Mouse (Mus musculus) forebrain, embryonic 15.5 days (tissue): ENCODE results near the gene Gpr183. TPM values are rescaled to one million over a fixed set of nuclear protein-coding genes. Genes with fewer than 3 reads are reported as not detected.

Source experiments
- ATAC-seq: fragments of 200-750 bp; cut with Nextera tagmentation; replicated peaks from 2 replicates; pipeline ENCODE4 v1.8.0; 2017; ENCODE audit warnings: mild to moderate bottlenecking, moderate TSS enrichment, moderate library complexity
- H3K27ac ChIP-seq: fragments of 300-500 bp; sonication (generic); replicated peaks from 2 replicates; pipeline ENCODE4 v1.5.1; 2015; ENCODE audit warnings: mild to moderate bottlenecking, inconsistent platforms
- H3K27me3 ChIP-seq: fragments of 300-500 bp; sonication (generic); 2 replicates; pipeline ENCODE4 v1.6.1; 2015; ENCODE audit warnings: inconsistent platforms
- H3K36me3 ChIP-seq: fragments of 300-500 bp; sonication (generic); 2 replicates; pipeline ENCODE4 v1.6.1; 2015; ENCODE audit warnings: mild to moderate bottlenecking, inconsistent platforms
- H3K4me1 ChIP-seq: fragments of 300-500 bp; sonication (generic); 2 replicates; pipeline ENCODE4 v1.6.1; 2015; ENCODE audit warnings: inconsistent platforms
- H3K4me2 ChIP-seq: fragments of 300-500 bp; sonication (generic); replicated peaks from 2 replicates; pipeline ENCODE4 v1.6.1; 2015; ENCODE audit warnings: mild to moderate bottlenecking, inconsistent platforms
- H3K4me3 ChIP-seq: fragments of 300-500 bp; sonication (generic); 2 replicates; pipeline ENCODE4 v1.5.1; 2015; ENCODE audit warnings: mild to moderate bottlenecking, inconsistent platforms
- H3K9ac ChIP-seq: fragments of 300-500 bp; sonication (generic); replicated peaks from 2 replicates; pipeline ENCODE4 v1.6.1; 2015; ENCODE audit warnings: mild to moderate bottlenecking, inconsistent platforms
- H3K9me3 ChIP-seq: fragments of 300-500 bp; sonication (generic); 2 replicates; pipeline ENCODE4 v1.6.1; 2016; ENCODE audit warnings: inconsistent platforms
- WGBS: fragments of 180-500 bp; shearing (Covaris S2); methylation state at CpG from one replicate; pipeline ENCODE4 v1.1.7; 2015; ENCODE audit warnings: mixed read lengths; 5-methylcytosine and 5-hydroxymethylcytosine counted together
- polyA plus RNA-seq: library from polyadenylated mRNA; unstranded; fragments of >200 nt; fragmentation: Nextera tagmentation; extraction: Ambion mirVana; gene quantifications from 2 replicates; pipeline ENCODE4 v1.2.1, GENCODE M21; 2015

Gene Gpr183
- polyA plus RNA-seq, 1 experiment from 2014 or later: 0.98 TPM

DNA sequence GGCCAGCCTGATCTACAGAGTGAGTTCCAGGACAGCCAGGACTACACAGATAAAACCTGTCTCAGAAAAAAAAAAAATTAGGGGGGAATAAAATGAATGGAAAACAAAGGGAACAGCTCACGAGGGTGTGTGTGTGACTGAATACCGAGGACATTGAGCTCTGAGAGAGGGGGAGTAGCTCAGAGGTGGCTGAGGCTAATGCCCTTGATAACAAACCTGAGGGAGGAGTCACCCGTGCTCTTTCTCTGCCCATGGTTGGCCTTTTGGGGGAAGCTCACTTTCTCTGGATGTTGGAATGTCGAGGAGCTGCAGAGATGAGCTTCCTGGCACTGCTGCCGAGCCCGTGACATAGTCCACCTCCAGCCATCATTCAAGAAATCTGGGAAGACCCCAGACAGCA lies 4.0 kb downstream of the Gpr183 start:
- Histone ChIP-seq H3K27me3 (no peaks in the 10 kb centered on the region), H3K4me3 (no peak overlapping the region), H3K9ac (no peak overlapping the region), H3K4me2 (no peak overlapping the region), H3K27ac (no peak overlapping the region), H3K9me3 (no peaks in the 10 kb centered on the region), H3K4me1 (peaks cover 11% of the 10 kb centered on the region), H3K36me3 (no peaks in the 10 kb centered on the region)
- 68% methylated on average over 6 of the region's 6 CpGs for WGBS
- ATAC-seq: no peak

- WGBS: 89% methylated on average over 2 of the region's 2 CpGs
- Histone ChIP-seq H3K27ac (no peak overlapping the region), H3K4me2 (no peak overlapping the region), H3K9me3 (no peaks in the 10 kb centered on the region), H3K4me3 (no peak overlapping the region), H3K4me1 (peaks cover 11% of the 10 kb centered on the region), H3K9ac (no peak overlapping the region), H3K36me3 (no peaks in the 10 kb centered on the region), H3K27me3 (no peaks in the 10 kb centered on the region)
- no peak for ATAC-seq
Observed at GRCm38 (mm10) chr14:121960531-121960930, 4.5 kb downstream of the Gpr183 start.

DNA sequence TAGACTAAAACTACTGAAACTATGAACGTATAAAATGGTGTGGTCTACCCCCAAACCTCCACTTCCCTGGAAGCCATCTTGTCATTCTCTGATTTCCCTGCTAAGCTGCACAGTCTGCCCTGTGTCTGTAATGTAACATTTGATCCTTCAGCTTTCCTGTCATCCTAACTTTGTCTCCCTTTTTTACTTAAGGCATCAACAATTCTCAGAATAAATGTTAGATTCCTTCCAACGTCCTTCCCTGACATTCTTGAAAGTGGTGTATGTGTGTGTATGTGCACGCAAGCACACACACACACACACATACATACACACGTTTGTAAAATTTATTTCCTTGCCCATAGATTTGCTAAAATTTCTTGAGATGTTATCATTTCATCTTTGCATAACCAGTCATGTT lies 5.0 kb downstream of the Gpr183 start:
- peaks cover 11% of the 10 kb centered on the region for H3K4me1 ChIP-seq
- H3K36me3 ChIP-seq: no peaks in the 10 kb centered on the region
- H3K9me3 ChIP-seq: no peaks in the 10 kb centered on the region
- no peak overlapping the region for H3K4me2 ChIP-seq
- H3K27me3 ChIP-seq: no peaks in the 10 kb centered on the region
- H3K9ac ChIP-seq: no peak overlapping the region
- ATAC-seq: no peak
- H3K4me3 ChIP-seq: no peak overlapping the region
- H3K27ac ChIP-seq: no peak overlapping the region
- 88% methylated on average over 4 of the region's 4 CpGs for WGBS

GRCm38 (mm10) chr14:121959538-121959980 lies 5.4 kb downstream of the Gpr183 start:
- no peak for ATAC-seq
- Histone ChIP-seq H3K4me2 (no peak overlapping the region), H3K9me3 (no peaks in the 10 kb centered on the region), H3K27me3 (no peaks in the 10 kb centered on the region), H3K4me1 (peaks cover 11% of the 10 kb centered on the region), H3K9ac (no peak overlapping the region), H3K4me3 (no peak overlapping the region), H3K27ac (no peak overlapping the region), H3K36me3 (no peaks in the 10 kb centered on the region)
- WGBS: 95% methylated on average over 3 of the region's 3 CpGs

DNA sequence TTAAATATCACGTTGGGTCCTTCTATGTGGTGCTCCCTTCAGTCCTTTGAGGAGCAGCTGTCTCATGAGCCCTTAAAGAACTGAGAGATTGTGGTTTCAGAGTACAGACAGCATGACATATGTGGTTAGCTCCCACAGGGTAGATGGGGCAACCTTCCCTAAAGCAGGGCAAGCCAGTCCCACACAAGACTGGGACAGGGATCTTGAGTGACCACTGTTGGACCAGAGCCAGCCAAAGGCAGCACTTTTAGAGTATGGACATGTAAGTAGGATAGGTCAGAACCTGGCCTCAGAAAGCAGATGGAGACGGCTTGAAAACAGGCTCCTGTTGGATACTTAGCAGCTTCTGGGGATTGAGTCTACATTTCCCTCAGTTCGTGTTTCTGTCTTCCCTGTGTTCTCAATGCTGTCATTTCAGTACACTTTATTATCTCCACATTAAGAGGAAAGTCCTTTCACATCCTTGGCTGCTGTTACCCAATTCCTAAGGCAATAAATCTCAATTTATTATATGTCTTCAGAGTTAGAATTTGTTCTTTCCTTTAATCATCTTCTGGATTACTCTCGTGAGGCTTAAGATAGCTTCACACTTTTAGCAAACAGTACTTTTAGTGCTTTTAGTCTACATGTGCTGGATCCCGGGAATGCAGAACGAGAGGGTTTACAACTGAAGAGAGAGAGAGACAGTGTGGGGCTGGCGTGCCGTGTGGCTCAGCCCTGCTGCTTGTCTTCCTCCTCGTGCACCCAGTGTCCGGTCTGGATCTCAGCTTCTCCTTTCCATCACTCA lies 6.1 kb downstream of the Gpr183 start:
- no peak overlapping the region for H3K4me2 ChIP-seq
- no peak overlapping the region for H3K27ac ChIP-seq
- H3K36me3 ChIP-seq: no peaks in the 10 kb centered on the region
- ATAC-seq: no peak
- 89% methylated on average over 10 of the region's 10 CpGs for WGBS
- H3K27me3 ChIP-seq: no peaks in the 10 kb centered on the region
- peaks cover 9% of the 10 kb centered on the region for H3K4me1 ChIP-seq
- no peak overlapping the region for H3K4me3 ChIP-seq
- H3K9ac ChIP-seq: no peak overlapping the region
- H3K9me3 ChIP-seq: no peaks in the 10 kb centered on the region

DNA sequence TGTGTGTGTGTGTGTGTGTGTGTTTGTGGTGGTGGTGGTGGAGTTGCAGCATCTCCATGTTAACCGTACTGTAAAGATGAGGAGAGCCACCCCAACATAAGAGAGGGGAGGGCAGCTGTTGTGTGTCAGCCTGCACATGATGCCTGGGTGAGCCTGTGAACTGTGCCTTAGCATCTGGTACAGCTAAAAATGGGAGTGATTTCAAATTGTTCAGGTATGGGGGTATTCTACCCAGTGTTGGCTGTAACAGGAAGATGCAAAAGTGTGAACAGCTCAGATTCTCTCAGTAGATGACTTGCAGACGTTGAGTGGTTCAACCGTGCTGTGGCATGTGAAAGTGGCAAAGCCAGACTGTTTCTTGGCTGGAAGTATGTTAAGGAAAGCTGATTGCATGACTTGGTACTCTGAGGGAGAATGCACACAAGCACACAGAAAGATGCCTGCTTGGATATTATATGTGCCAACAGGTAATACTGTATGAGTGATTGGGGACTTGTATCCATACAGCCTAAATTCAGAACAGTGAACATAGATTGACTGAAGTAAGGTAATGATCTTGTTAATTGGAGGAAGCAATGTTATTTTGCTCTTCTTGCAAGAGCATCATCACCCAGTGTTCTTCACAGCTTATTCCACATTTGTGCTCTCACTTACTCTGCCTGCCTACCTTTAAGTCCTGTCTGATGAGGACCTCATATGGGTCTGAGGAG lies 6.8 kb downstream of the Gpr183 start:
- Histone ChIP-seq H3K27me3 (no peaks in the 10 kb centered on the region), H3K36me3 (no peaks in the 10 kb centered on the region), H3K4me1 (peaks cover 2% of the 10 kb centered on the region; the same call in 1 of the 2 replicates), H3K4me3 (no peak overlapping the region), H3K4me2 (no peak overlapping the region), H3K9me3 (no peaks in the 10 kb centered on the region), H3K27ac (no peak overlapping the region), H3K9ac (no peak overlapping the region)
- no peak for ATAC-seq
- WGBS: 91% methylated on average over 3 of the region's 3 CpGs

DNA sequence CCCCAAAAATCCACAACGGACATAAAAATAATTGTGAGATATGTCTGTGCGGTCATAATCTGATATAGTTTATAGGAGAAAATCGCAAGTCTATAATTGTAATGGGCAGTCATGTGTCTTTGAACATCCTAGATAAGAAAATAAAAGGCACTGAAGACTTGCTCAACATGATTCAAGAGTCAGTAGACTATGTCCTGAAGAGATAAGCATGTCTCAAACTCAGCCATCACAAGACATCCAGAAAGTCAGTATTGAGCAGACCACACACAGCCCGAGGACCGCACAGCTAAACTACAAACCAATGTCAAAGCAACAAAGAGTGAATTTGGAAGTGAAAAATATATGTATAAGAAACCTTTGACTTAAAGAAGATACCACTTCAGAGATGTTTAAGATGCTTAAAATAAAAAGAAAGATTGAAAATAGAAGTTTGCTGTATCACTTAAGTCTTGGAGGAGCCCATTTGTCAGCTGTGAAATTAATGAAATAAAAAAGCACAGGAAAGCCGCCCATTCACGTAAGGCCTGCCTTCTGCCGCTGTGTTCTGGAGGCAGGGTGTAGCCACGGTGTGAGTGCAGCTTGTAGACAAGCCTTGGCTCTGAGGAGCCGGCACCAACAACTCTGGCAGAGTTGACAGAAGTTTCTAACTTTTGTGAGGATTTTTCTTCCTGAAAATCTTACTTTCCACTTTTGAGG lies 7.7 kb downstream of the Gpr183 start:
- Histone ChIP-seq H3K27me3 (no peaks in the 10 kb centered on the region), H3K9me3 (no peaks in the 10 kb centered on the region), H3K4me2 (no peak overlapping the region), H3K27ac (no peak overlapping the region), H3K9ac (no peak overlapping the region), H3K4me1 (no peaks in the 10 kb centered on the region), H3K4me3 (no peak overlapping the region), H3K36me3 (no peaks in the 10 kb centered on the region)
- 92% methylated on average over 10 of the region's 10 CpGs for WGBS
- ATAC-seq: no peak

- 95% methylated on average over 5 of the region's 5 CpGs for WGBS
- no peak for ATAC-seq
- Histone ChIP-seq H3K27me3 (no peaks in the 10 kb centered on the region), H3K4me2 (no peak overlapping the region), H3K27ac (no peak overlapping the region), H3K9me3 (no peaks in the 10 kb centered on the region), H3K4me1 (no peaks in the 10 kb centered on the region), H3K4me3 (no peak overlapping the region), H3K36me3 (no peaks in the 10 kb centered on the region), H3K9ac (no peak overlapping the region)
Observed at GRCm38 (mm10) chr14:121956291-121956690, 8.7 kb downstream of the Gpr183 start.

DNA sequence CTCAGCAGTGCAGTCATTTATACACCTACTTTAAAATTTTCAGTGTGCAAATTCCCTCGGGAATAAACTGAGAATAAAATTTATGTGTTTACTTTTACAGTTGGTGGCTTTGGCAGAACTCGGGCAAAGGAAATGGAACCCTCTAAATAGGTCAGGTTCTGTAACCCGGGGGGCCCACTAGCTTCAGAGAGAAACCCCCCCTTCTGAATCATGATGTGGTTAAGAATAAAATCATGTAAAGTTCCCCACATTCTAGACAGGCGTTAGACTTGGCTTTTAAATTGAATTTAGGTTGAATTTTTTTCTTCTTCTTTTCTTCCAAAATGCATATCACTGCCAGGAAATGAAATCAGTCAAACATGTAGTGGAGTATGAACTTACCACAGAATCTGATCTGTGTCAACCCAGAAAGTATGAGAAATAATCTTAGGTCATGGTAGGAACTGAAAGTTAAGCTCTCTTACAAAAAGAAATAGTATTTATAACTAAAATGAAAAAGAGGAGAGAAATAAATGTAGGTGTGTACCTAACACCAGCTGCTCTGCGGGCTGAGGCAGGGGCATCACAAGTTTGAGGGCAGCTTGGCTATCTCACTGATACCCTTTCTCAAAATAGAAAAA lies 9.7 kb downstream of the Gpr183 start:
- Histone ChIP-seq H3K36me3 (no peaks in the 10 kb centered on the region), H3K27ac (no peak overlapping the region), H3K4me1 (no peaks in the 10 kb centered on the region), H3K9me3 (no peaks in the 10 kb centered on the region), H3K4me3 (no peak overlapping the region), H3K27me3 (no peaks in the 10 kb centered on the region), H3K9ac (no peak overlapping the region), H3K4me2 (no peak overlapping the region)
- no peak for ATAC-seq
- 95% methylated on average over 5 of the region's 5 CpGs for WGBS

DNA sequence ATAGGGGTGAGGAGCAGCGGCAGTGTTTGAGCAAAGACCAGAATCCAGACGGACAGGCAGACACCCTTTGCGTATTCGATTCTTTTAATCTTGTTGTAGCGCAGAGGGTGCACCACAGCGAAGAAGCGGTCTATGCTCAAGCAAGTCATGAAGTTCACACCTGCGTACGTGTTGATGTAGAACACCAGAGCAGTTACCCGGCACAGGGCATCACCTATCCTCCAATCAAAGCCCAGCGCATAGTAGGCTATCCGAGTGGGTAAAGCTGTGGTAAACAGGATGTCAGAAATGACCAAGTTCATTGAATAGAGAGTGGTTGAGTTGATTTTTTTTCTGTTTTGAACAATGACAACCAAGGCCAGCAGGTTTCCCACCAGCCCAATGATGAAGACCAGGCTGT lies 10.4 kb downstream of the Gpr183 start:
- Histone ChIP-seq H3K4me1 (no peaks in the 10 kb centered on the region), H3K4me2 (no peak overlapping the region), H3K4me3 (no peak overlapping the region), H3K27me3 (no peaks in the 10 kb centered on the region), H3K27ac (no peak overlapping the region), H3K9ac (no peak overlapping the region), H3K9me3 (no peaks in the 10 kb centered on the region), H3K36me3 (no peaks in the 10 kb centered on the region)
- WGBS: 98% methylated on average over 12 of the region's 12 CpGs
- ATAC-seq: no peak

DNA sequence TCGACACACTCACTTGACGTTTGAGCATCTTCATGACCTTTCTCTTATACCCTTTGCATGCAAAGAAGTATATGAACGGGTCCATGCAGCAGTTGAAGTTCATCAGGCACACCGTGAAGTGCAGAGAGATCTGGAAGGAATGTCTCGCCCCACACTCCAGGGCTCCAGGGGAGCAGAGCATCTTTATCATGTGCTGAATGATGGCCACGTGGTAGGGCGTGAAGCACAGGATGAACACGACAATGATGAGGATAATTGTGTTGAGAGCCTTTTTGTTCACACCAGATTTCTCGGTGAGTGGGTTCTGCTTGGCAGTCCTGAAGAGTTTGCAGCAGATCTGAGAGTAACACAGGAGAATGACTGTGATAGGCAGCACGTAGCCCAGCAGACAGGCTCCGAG lies 10.9 kb downstream of the Gpr183 start:
- Histone ChIP-seq H3K9me3 (no peaks in the 10 kb centered on the region), H3K4me1 (no peaks in the 10 kb centered on the region), H3K27ac (no peak overlapping the region), H3K9ac (no peak overlapping the region), H3K36me3 (no peaks in the 10 kb centered on the region), H3K27me3 (no peaks in the 10 kb centered on the region), H3K4me2 (no peak overlapping the region), H3K4me3 (no peak overlapping the region)
- no peak for ATAC-seq
- 95% methylated on average over 11 of the region's 11 CpGs for WGBS

GRCm38 (mm10) chr14:121952046-121952400 lies 13.0 kb downstream of the Gpr183 start:
- Histone ChIP-seq H3K27ac (no peak overlapping the region), H3K27me3 (no peaks in the 10 kb centered on the region), H3K4me1 (no peaks in the 10 kb centered on the region), H3K4me2 (no peak overlapping the region), H3K9ac (no peak overlapping the region), H3K4me3 (no peak overlapping the region), H3K36me3 (no peaks in the 10 kb centered on the region), H3K9me3 (no peaks in the 10 kb centered on the region)
- 90% methylated on average over 5 of the region's 5 CpGs for WGBS
- no peak for ATAC-seq
